Mouse (Mus musculus): ENCODE measurements around the gene Tmc2.

- TF ChIP-seq CTCF (IDR thresholded peaks at IDR 0.05; ENCODE audit: low read depth) (peak; percentile 52), EP300 (IDR thresholded peaks at IDR 0.05; ENCODE audit: low read depth) (no peak)
Measured at GRCm38 (mm10) chr2:130166311-130167214, 28.4 kb upstream of the Tmc2 start.

Measured in liver, postnatal 0 days (tissue).